Mouse (Mus musculus): Measurements from ENCODE around the gene Itgb6. TPM values are rescaled to one million over a fixed set of nuclear protein-coding genes. Genes with fewer than 3 reads are reported as not detected.
A peak's percentile ranks its signal among the peaks of the same experiment; 100 is the strongest.

The Itgb6 gene
- 0.06 TPM in 1 of 2 replicates, not detected in the other for polyA plus RNA-seq (2012; rRNA removed)

- DNase-seq (ENCODE audit: extremely low spot score in 1 of 2, low spot score in 1 of 2): peak; percentile 11 to 67
These were observed at the start of gene Itgb6 for GRCm38 (mm10) chr2:60722514-60722913. Gene Itgb6, minus strand, starts transcription at chr2:60722643.

- no peak for DNase-seq (ENCODE audit: extremely low spot score in 1 of 2, low spot score in 1 of 2)
These were observed 44.0 kb upstream of the Itgb6 start for GRCm38 (mm10) chr2:60766420-60766819.

GRCm38 (mm10) chr2:60756218-60756617, 33.8 kb upstream of the Itgb6 start:
- no peak for DNase-seq (ENCODE audit: extremely low spot score in 1 of 2, low spot score in 1 of 2)

- no peak for DNase-seq (ENCODE audit: extremely low spot score in 1 of 2, low spot score in 1 of 2)
These were observed 32.7 kb upstream of the Itgb6 start for GRCm38 (mm10) chr2:60755101-60755500.

- no peak for DNase-seq (ENCODE audit: extremely low spot score in 1 of 2, low spot score in 1 of 2)
These were observed 28.8 kb upstream of the Itgb6 start for GRCm38 (mm10) chr2:60751274-60751673.

- DNase-seq (ENCODE audit: extremely low spot score in 1 of 2, low spot score in 1 of 2): no peak
These were observed 28.1 kb upstream of the Itgb6 start for GRCm38 (mm10) chr2:60750591-60750990.

GRCm38 (mm10) chr2:60748585-60748984, 26.1 kb upstream of the Itgb6 start:
- DNase-seq (ENCODE audit: extremely low spot score in 1 of 2, low spot score in 1 of 2): no peak

- DNase-seq (ENCODE audit: extremely low spot score in 1 of 2, low spot score in 1 of 2): no peak
These were observed 25.1 kb upstream of the Itgb6 start for GRCm38 (mm10) chr2:60747590-60747989.

GRCm38 (mm10) chr2:60744674-60745073, 22.2 kb upstream of the Itgb6 start:
- no peak for DNase-seq (ENCODE audit: extremely low spot score in 1 of 2, low spot score in 1 of 2)

GRCm38 (mm10) chr2:60739389-60740137, 17.1 kb upstream of the Itgb6 start:
- no peak for DNase-seq (ENCODE audit: extremely low spot score in 1 of 2, low spot score in 1 of 2)

GRCm38 (mm10) chr2:60730929-60731328, 8.5 kb upstream of the Itgb6 start:
- no peak for DNase-seq (ENCODE audit: extremely low spot score in 1 of 2, low spot score in 1 of 2)

GRCm38 (mm10) chr2:60730024-60730423, 7.6 kb upstream of the Itgb6 start:
- DNase-seq (ENCODE audit: extremely low spot score in 1 of 2, low spot score in 1 of 2): no peak

- DNase-seq (ENCODE audit: extremely low spot score in 1 of 2, low spot score in 1 of 2): no peak
These were observed 6.6 kb upstream of the Itgb6 start for GRCm38 (mm10) chr2:60728902-60729585.

GRCm38 (mm10) chr2:60724660-60725059, 2.2 kb upstream of the Itgb6 start:
- DNase-seq (ENCODE audit: extremely low spot score in 1 of 2, low spot score in 1 of 2): no peak

GRCm38 (mm10) chr2:60722967-60723366, 524 bp upstream of the Itgb6 start:
- no peak for DNase-seq (ENCODE audit: extremely low spot score in 1 of 2, low spot score in 1 of 2)

GRCm38 (mm10) chr2:60720906-60721305, 1.5 kb downstream of the Itgb6 start:
- DNase-seq (ENCODE audit: extremely low spot score in 1 of 2, low spot score in 1 of 2): peak in 1 of 2 experiments; percentile 68

- no peak for DNase-seq (ENCODE audit: extremely low spot score in 1 of 2, low spot score in 1 of 2)
These were observed 2.2 kb downstream of the Itgb6 start for GRCm38 (mm10) chr2:60720205-60720604.

- peak; percentile 16 to 52 for DNase-seq (ENCODE audit: extremely low spot score in 1 of 2, low spot score in 1 of 2)
These were observed 5.1 kb downstream of the Itgb6 start for GRCm38 (mm10) chr2:60717348-60717747.

GRCm38 (mm10) chr2:60716549-60716948, 5.9 kb downstream of the Itgb6 start:
- DNase-seq (ENCODE audit: extremely low spot score in 1 of 2, low spot score in 1 of 2): no peak

- no peak for DNase-seq (ENCODE audit: extremely low spot score in 1 of 2, low spot score in 1 of 2)
These were observed 6.7 kb downstream of the Itgb6 start for GRCm38 (mm10) chr2:60715771-60716170.

GRCm38 (mm10) chr2:60714971-60715502, 7.4 kb downstream of the Itgb6 start:
- DNase-seq (ENCODE audit: extremely low spot score in 1 of 2, low spot score in 1 of 2): no peak

GRCm38 (mm10) chr2:60714475-60714874, 8.0 kb downstream of the Itgb6 start:
- no peak for DNase-seq (ENCODE audit: extremely low spot score in 1 of 2, low spot score in 1 of 2)
